Mouse (Mus musculus) lung, postnatal 0 days (tissue): Measurements from ENCODE around the gene Ccl5.

Experiments used
- CTCF ChIP-seq: IDR thresholded peaks from 2 replicates; pipeline ENCODE4 v1.5.1; 2016; ENCODE audit warnings: antibody characterized with exemption, mild to moderate bottlenecking
- EP300 ChIP-seq: IDR thresholded peaks from 2 replicates; pipeline ENCODE4 v1.6.1; 2016; ENCODE audit warnings: antibody characterized with exemption, mild to moderate bottlenecking, control low read depth

DNA sequence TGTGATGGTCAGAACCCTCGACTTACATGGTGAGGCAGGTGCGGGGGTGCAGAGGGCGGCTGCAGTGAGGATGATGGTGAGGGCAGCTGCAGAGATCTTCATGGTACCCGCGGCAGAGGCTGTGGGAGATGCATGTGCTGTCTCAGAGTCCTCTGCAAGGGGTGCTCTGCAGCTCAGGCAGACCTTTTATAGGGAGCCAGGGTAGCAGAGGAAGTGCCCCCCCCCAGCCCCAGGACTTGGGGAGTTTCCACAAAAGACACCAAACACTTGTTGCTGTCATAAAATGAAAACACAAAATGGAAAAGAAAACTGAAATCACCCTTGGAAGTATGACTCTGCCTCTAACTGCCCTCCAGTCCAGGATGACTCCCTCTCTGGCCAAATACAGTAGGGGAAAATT is at the start of gene Ccl5:
- TF ChIP-seq CTCF (no peak), EP300 (no peak)
